Mouse (Mus musculus) heart, adult 2 months (tissue): ENCODE data around the gene Timm23. TPM values are rescaled to one million over a fixed set of nuclear protein-coding genes. Genes with fewer than 3 reads are reported as not detected.
"Not testable (repeated sequence)": the region's sequence is repeated elsewhere in the genome, so short reads cannot be mapped to it uniquely, and the experiment has no call there.

Source experiments
- DNase-seq, 2 experiments: peaks; one replicate each; pipeline ENCODE4 v3.0.0; 2021
- H3K27ac ChIP-seq: fragments of 200-600 bp; 2 replicates; pipeline ENCODE4 v1.8.1; 2022
- H3K27me3 ChIP-seq: fragments of 200-500 bp; 2 replicates; pipeline ENCODE4 v1.6.1; 2012; ENCODE audit warnings: mild to moderate bottlenecking, low read length, inconsistent platforms, mixed read lengths; ENCODE audit not compliant: control insufficient read depth, insufficient read depth
- H3K36me3 ChIP-seq: fragments of 200-500 bp; 2 replicates; pipeline ENCODE4 v1.6.1; 2012; ENCODE audit warnings: low read length, inconsistent platforms; ENCODE audit not compliant: control insufficient read depth, insufficient read depth
- H3K4me1 ChIP-seq: fragments of 200-500 bp; 2 replicates; pipeline ENCODE4 v1.6.1; 2011; ENCODE audit warnings: low read length; ENCODE audit not compliant: control insufficient read depth, insufficient read depth
- H3K4me3 ChIP-seq: fragments of 200-600 bp; 2 replicates; pipeline ENCODE4 v1.8.1; 2022
- H3K79me2 ChIP-seq: fragments of 200-500 bp; replicated peaks from 2 replicates; pipeline ENCODE4 v1.6.1; 2012; ENCODE audit warnings: mild to moderate bottlenecking, inconsistent platforms, low read length, moderate library complexity, mixed read lengths; ENCODE audit not compliant: control insufficient read depth, insufficient read depth
- H3K9ac ChIP-seq: fragments of 200-500 bp; 2 replicates; pipeline ENCODE4 v1.6.1; 2012; ENCODE audit warnings: low read depth, mild to moderate bottlenecking, control low read depth, inconsistent platforms, low read length, mixed read lengths
- CTCF ChIP-seq: fragments of 200-600 bp; IDR thresholded peaks from 2 replicates; pipeline ENCODE4 v1.8.1; 2022; ENCODE audit warnings: antibody characterized with exemption, mild to moderate bottlenecking, moderate library complexity
- EP300 ChIP-seq: fragments of 200-500 bp; IDR thresholded peaks from 2 replicates; pipeline ENCODE4 v1.6.1; 2011; ENCODE audit warnings: low read depth, low read length, control low read depth; ENCODE audit not compliant: insufficient read depth
- POLR2A ChIP-seq: fragments of 200-500 bp; IDR thresholded peaks from 2 replicates; pipeline ENCODE4 v1.6.1; 2011; ENCODE audit warnings: mild to moderate bottlenecking, low read depth, low read length, control low read depth; ENCODE audit not compliant: insufficient read depth
- WGBS: fragments of 180-500 bp; shearing (Covaris S2); methylation state at CpG from one replicate; pipeline ENCODE4 v1.1.7; 2018; 5-methylcytosine and 5-hydroxymethylcytosine counted together
- intact Hi-C: fragments of 180-260 bp; cut with DNase I; formaldehyde crosslinking; loops from one replicate; pipeline ENCODE4 v1.15.1; 2025
- polyA plus RNA-seq: library from polyadenylated mRNA; depleted of rRNA; stranded (reverse); fragments of >200 nt; gene quantifications from 2 replicates; pipeline ENCODE4 v1.2.3, GENCODE M21; 2012
- total RNA-seq, 2 experiments: library from RNA; stranded (reverse); gene quantifications; 2 replicates each; pipeline ENCODE4 v1.2.3; 2021

Timm23 gene
- total and polyA plus RNA-seq, 3 experiments: 206 to 264 (median 234) TPM

DNA sequence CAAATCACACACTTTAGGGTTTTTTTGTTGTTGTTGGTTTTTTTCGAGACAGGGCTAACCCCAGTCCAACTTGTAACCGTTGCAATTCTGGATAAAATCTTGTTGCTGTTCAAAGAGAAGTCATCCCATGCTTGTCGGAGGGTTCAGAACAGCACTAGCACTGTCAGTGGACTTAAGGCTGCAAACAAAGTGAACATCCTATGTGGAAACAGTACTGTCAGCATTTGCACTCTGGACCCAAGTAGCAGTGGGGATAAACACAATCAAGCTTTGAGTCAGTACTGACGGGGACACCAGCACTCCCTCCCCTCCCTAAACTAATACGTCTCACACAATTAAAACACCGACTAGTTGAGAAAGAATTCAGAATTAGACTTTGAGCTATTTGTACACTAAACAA is 20.8 kb downstream of the Timm23 start:
- H3K4me1 ChIP-seq: no peaks in the 10 kb centered on the region
- 84% methylated on average over 6 of the region's 6 CpGs for WGBS
- no peaks in the 10 kb centered on the region for H3K79me2 ChIP-seq
- peaks cover 7% of the 10 kb centered on the region for H3K36me3 ChIP-seq
- no peak overlapping the region for H3K4me3 ChIP-seq
- H3K27me3 ChIP-seq: no peaks in the 10 kb centered on the region
- no peak overlapping the region for H3K9ac ChIP-seq
- H3K27ac ChIP-seq: no peak overlapping the region
- intact Hi-C loops: no loop called here
- TF ChIP-seq POLR2A (no peak), CTCF (no peak), EP300 (no peak)
- no peak for DNase-seq

- peaks cover 7% of the 10 kb centered on the region for H3K36me3 ChIP-seq
- no peaks in the 10 kb centered on the region for H3K27me3 ChIP-seq
- H3K4me1 ChIP-seq: no peaks in the 10 kb centered on the region
- intact Hi-C loops: no loop called here
- no peak for DNase-seq
- WGBS: 75% methylated on average over 10 of the region's 10 CpGs
- no peaks in the 10 kb centered on the region for H3K79me2 ChIP-seq
- TF ChIP-seq EP300: no peak
- TF ChIP-seq POLR2A: no peak
- TF ChIP-seq CTCF: no peak
- H3K9ac ChIP-seq: no peak overlapping the region
- H3K4me3 ChIP-seq: no peak overlapping the region
- H3K27ac ChIP-seq: no peak overlapping the region
Measured at GRCm38 (mm10) chr14:32179393-32180195, 22.1 kb downstream of the Timm23 start.

DNA sequence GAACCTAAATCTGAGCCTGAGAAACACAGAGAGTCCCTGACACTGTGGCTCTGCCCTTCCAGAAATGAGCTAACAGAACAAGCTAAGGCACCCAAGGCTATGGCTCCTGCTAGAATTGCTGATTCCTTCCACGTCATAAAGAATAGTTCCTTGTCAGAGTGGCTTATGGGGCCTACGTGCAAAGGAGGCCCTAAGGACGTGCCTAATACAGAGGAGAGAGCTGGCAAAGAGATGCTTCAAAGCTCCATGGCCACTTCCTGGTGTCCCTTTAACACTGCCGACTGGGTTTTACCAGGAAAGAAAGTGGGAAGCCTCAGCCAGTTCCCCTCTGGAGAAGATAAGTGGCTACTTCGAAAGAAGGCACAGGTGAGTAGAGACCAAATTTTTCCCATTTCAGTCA is 25.1 kb downstream of the Timm23 start:
- H3K4me3 ChIP-seq, DNase-seq, H3K27me3 ChIP-seq, H3K36me3 ChIP-seq, intact Hi-C loops, H3K79me2 ChIP-seq, H3K4me1 ChIP-seq, H3K9ac ChIP-seq, H3K27ac ChIP-seq: not testable (repeated sequence)
- 74% methylated on average over 5 of the region's 5 CpGs for WGBS

GRCm38 (mm10) chr14:32175310-32175709 is 26.4 kb downstream of the Timm23 start:
- intact Hi-C loops: no loop called here
- Histone ChIP-seq H3K9ac (no peak overlapping the region), H3K27ac (no peak overlapping the region), H3K27me3 (no peaks in the 10 kb centered on the region), H3K79me2 (no peaks in the 10 kb centered on the region), H3K4me3 (no peak overlapping the region), H3K36me3 (peaks cover 9% of the 10 kb centered on the region), H3K4me1 (no peaks in the 10 kb centered on the region)
- DNase-seq: no peak
- TF ChIP-seq EP300 (no peak), POLR2A (no peak), CTCF (no peak)
- 85% methylated on average over 2 of the region's 2 CpGs for WGBS

DNA sequence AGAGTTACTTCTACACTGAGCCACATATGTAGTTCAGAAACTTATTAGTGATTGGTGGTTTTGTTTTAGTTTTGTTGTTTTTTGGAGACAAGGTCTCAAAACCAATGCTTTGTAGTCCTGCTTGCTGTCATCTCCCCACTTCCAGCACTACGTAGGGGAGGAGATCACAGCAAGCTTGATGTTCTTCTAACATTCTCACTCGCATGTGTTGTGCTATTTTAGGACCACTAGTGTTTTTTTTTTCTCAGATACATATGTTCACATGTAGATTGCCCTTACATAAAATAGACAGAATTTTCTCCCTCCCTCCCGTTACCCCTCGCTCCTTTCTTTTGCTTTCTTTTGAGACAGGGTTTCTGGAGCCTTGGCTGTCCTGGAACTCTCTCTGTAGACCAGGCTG is 31.6 kb downstream of the Timm23 start:
- H3K79me2 ChIP-seq: peaks cover 2% of the 10 kb centered on the region
- H3K4me1 ChIP-seq: peaks cover 2% of the 10 kb centered on the region; the same call in 1 of the 2 replicates
- peaks cover 12% of the 10 kb centered on the region for H3K36me3 ChIP-seq
- no peak overlapping the region for H3K4me3 ChIP-seq
- no peak overlapping the region for H3K9ac ChIP-seq
- WGBS: 84% methylated on average over 4 of the region's 4 CpGs
- H3K27me3 ChIP-seq: no peaks in the 10 kb centered on the region
- H3K27ac ChIP-seq: no peak overlapping the region
- DNase-seq: no peak
- intact Hi-C loops: no loop called here
- TF ChIP-seq EP300 (no peak), POLR2A (no peak), CTCF (no peak)

DNA sequence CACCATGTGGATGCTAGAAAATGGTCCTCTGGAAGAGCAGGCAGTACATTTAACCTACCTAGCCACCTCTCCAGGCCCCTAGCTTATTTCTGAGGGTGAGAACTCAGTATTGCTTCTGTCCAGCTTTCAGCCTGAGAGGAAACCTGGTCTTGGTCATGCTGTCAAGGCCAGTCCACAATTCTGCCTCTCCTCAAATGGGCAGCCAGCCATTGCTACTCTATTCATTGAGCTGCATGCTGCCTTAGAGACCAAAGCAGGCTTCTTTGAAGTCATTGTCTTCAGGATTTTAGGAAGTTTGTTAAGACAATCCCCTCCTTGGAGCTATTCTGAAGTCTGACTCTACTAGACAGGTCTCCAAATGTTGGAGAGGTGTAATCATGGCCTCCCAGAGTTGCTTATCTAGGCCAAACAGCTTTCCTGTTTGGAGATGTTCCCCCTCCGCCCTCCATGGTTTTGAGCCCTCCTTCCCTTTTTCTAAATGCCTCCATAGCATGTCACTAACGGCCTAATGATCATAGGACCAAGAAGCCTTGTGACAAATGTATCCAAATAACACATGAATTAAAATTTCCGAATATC is 33.0 kb downstream of the Timm23 start:
- Histone ChIP-seq H3K4me1 (peaks cover 2% of the 10 kb centered on the region; the same call in 1 of the 2 replicates), H3K27me3 (no peaks in the 10 kb centered on the region), H3K4me3 (no peak overlapping the region), H3K9ac (no peak overlapping the region), H3K79me2 (peaks cover 2% of the 10 kb centered on the region), H3K27ac (no peak overlapping the region), H3K36me3 (peaks cover 12% of the 10 kb centered on the region)
- intact Hi-C loops: no loop called here
- no peak for TF ChIP-seq CTCF
- TF ChIP-seq POLR2A: no peak
- 32% methylated on average over 3 of the region's 3 CpGs for WGBS
- no peak for DNase-seq
